Mouse (Mus musculus) heart, embryonic 10.5 days (tissue): Measurements from ENCODE around the gene Zc3h12a. TPM values are rescaled to one million over a fixed set of nuclear protein-coding genes. Genes with fewer than 3 reads are reported as not detected.

ENCODE experiments used
- DNase-seq: peaks from one replicate; pipeline ENCODE4 v3.0.0-alpha.2; 2017; ENCODE audit warnings: low spot score
- H3K27ac ChIP-seq: fragments of 300-500 bp; sonication (generic); 2 replicates; pipeline ENCODE4 v1.5.1; 2016; ENCODE audit warnings: mild to moderate bottlenecking
- H3K27me3 ChIP-seq: fragments of 300-500 bp; sonication (generic); 2 replicates; pipeline ENCODE4 v1.6.1; 2016; ENCODE audit warnings: mild to moderate bottlenecking; ENCODE audit not compliant: poor library complexity, insufficient read depth, severe bottlenecking
- H3K36me3 ChIP-seq: fragments of 300-500 bp; sonication (generic); 2 replicates; pipeline ENCODE4 v1.6.1; 2016; ENCODE audit warnings: mild to moderate bottlenecking, moderate library complexity
- H3K4me1 ChIP-seq: fragments of 300-500 bp; sonication (generic); 2 replicates; pipeline ENCODE4 v1.6.1; 2016; ENCODE audit warnings: mild to moderate bottlenecking
- H3K4me3 ChIP-seq: fragments of 300-500 bp; sonication (generic); 2 replicates; pipeline ENCODE4 v1.5.1; 2016; ENCODE audit warnings: mild to moderate bottlenecking, moderate library complexity
- H3K9me3 ChIP-seq: fragments of 300-500 bp; sonication (generic); 2 replicates; pipeline ENCODE4 v1.6.1; 2016; ENCODE audit warnings: mild to moderate bottlenecking, moderate library complexity
- WGBS: fragments of 180-500 bp; shearing (Covaris S2); methylation state at CpG from one replicate; pipeline ENCODE4 v1.1.7; 2016; 5-methylcytosine and 5-hydroxymethylcytosine counted together
- polyA plus RNA-seq: library from polyadenylated mRNA; unstranded; fragments of >200 nt; fragmentation: Nextera tagmentation; extraction: Ambion mirVana; gene quantifications from 2 replicates; pipeline ENCODE4 v1.2.1, GENCODE M21; 2016

The Zc3h12a gene
- polyA plus RNA-seq, 1 experiment from 2014 or later: 1.2 TPM

DNA sequence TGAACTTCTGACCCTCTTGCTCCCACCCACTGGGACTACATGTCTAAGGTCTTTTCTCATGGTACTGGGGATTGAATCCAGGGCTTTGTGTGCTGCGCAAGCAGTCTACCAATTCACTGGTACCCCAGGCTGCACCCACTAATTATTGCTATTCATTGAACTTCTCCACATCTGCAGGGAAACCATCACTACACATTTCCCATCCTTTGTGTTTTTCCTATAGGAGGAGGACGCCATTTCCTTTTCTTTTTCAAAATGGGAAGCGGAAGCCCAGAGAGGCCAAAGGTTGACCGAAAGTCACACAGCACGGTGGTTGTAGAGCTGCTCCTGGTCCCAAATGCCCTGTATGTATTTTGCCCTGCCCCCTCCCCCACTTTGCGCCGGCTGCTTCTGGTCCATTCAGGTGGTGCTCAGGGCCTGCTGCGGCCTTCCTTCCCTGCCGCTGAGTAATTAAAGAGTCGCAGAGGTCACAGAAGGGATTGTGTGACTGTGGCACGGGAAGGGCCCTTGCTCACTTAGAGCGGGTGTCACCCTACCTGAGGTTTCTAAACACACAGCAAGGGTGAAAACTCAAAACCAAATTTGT is 8.8 kb upstream of the Zc3h12a start:
- no peak overlapping the region for H3K27ac ChIP-seq
- H3K9me3 ChIP-seq: no peaks in the 10 kb centered on the region
- H3K4me3 ChIP-seq: no peak overlapping the region
- WGBS: 62% methylated on average over 12 of the region's 12 CpGs
- no peaks in the 10 kb centered on the region for H3K4me1 ChIP-seq
- H3K36me3 ChIP-seq: no peaks in the 10 kb centered on the region
- DNase-seq: no peak
- 0 out of 2 replicates have a peak, but pooled peaks cover 3% of the 10 kb centered on the region for H3K27me3 ChIP-seq

DNA sequence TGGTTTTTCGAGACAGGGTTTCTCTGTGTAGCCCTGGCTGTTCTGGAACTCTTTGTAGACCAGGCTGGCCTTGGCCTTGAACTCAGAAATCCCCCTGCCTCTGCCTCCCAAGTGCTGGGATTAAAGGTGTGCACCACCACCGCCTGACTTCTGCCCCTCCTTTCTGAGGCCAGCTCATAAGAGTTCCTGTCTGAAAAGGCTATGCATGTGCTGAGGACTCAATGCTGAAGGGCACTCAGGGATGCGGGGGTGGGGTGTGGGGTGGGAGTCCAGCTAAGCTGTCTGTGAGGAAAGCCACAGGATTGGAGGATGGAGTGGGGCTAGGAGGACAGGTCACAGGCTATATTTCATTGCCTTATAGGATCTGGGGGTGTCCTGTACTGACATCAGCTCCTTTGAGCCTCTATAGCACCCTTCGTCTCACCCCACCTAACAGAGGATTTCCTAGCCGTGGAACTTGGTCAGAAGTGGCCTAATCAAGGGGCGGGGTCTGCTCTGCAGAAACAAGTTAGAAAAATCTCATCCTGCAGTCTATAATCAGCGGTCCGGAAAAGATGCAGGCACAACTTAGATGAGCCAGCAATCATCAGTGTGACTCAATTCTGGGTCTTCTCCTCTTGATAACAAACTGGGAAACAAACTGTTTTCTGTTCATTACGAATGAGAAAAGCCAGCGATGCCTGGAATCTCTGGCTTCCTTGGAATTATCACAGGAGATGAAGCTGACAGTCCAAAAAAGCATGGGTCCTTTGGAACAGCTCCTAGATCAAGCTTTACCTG is 7.6 kb upstream of the Zc3h12a start:
- Histone ChIP-seq H3K36me3 (no peaks in the 10 kb centered on the region), H3K27ac (no peak overlapping the region), H3K4me1 (no peaks in the 10 kb centered on the region), H3K4me3 (no peak overlapping the region), H3K27me3 (0 out of 2 replicates have a peak, but pooled peaks cover 3% of the 10 kb centered on the region), H3K9me3 (no peaks in the 10 kb centered on the region)
- WGBS: 75% methylated on average over 10 of the region's 10 CpGs
- DNase-seq: no peak

DNA sequence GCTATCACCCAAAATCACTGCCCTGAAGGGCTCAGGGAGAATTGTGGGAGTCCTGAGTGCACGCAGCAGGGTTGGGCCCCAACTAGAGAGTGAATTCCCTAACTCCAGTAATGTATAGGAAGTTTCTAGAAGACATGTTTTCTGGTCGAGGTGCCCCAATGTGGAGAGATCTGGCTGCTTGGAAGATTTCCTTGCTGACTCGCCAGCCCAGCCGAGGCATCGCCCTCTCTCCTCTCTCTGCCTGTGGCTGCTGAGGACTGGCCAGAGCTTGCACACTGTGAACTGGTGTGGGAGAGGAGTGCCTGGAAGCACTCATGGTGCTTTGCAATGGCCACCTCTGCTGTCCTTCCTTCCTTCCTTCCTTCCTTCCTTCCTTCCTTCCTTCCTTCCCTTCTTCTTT is 7.0 kb upstream of the Zc3h12a start:
- DNase-seq: no peak
- Histone ChIP-seq H3K36me3 (no peaks in the 10 kb centered on the region), H3K27ac (no peak overlapping the region), H3K4me3 (no peak overlapping the region), H3K9me3 (no peaks in the 10 kb centered on the region), H3K4me1 (no peaks in the 10 kb centered on the region), H3K27me3 (0 out of 2 replicates have a peak, but pooled peaks cover 3% of the 10 kb centered on the region)
- 76% methylated on average over 5 of the region's 5 CpGs for WGBS

DNA sequence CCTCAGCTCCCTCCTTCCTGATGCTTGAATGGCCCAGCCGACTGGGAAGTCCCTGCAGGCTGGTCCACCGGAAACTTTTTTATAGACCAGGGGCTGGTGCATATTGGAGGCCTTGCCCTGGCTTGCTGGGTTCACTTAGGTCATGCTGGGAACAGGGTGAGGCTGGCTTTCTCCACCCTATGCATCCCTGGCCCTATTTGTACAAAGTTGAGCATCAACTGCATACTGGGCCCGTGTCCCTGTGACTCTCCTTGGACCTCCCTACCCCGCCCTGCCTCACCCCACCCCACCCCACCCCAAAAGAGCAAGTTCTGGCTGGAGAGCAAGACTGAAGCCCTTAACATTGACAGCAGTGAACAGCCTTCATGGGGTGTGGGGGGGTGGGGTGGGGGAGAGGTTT is 6.6 kb upstream of the Zc3h12a start:
- no peaks in the 10 kb centered on the region for H3K9me3 ChIP-seq
- no peak overlapping the region for H3K27ac ChIP-seq
- H3K4me3 ChIP-seq: no peak overlapping the region
- 0 out of 2 replicates have a peak, but pooled peaks cover 3% of the 10 kb centered on the region for H3K27me3 ChIP-seq
- no peaks in the 10 kb centered on the region for H3K4me1 ChIP-seq
- DNase-seq: no peak
- WGBS: 77% methylated on average over 4 of the region's 4 CpGs
- H3K36me3 ChIP-seq: no peaks in the 10 kb centered on the region

DNA sequence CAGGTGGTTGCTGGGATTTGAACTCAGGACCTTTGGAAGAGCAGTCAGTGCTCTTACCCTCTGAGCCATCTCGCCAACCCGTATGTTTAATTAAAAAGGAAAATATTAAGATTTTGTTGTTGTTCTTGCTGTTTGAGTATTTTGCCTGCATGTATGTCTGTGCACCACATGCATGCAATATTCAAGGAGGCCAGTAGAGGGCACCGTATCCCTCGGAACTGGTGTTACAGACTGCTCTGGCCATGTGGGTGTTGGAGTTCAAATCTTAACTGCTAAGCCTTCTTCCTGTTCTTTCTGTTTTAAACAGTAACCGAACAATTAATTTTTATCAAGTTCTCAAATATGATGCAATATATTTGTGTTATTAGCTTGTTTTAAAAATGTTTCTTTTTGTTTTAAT is 4.8 kb upstream of the Zc3h12a start:
- no peaks in the 10 kb centered on the region for H3K9me3 ChIP-seq

DNA sequence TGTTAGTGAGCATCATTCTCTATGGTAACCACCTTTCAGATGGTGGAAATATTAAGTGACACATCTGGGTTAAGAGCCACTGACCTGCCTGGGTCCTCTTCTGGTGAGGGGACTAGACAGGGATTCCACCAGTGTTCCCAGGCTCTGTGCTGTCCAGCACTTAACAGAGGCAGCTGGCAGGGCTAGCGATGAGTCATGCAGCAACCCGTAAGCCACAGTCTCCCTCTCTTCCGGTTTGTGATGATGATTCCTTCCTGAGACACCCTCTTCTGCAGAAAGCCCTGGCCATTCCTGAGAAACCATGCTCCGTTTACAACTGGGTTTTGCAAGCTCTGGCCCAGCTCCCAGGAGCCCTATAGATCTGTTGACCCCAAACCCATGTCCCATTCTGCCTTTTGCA is 3.9 kb upstream of the Zc3h12a start:
- H3K4me3 ChIP-seq: no peak overlapping the region
- DNase-seq: no peak
- H3K9me3 ChIP-seq: no peaks in the 10 kb centered on the region
- H3K27ac ChIP-seq: no peak overlapping the region
- peaks cover 9% of the 10 kb centered on the region; the same call in 1 of the 2 replicates for H3K27me3 ChIP-seq
- WGBS: 59% methylated on average over 4 of the region's 4 CpGs
- peaks cover 20% of the 10 kb centered on the region for H3K4me1 ChIP-seq
- H3K36me3 ChIP-seq: no peaks in the 10 kb centered on the region

More for the DNA sequence above, 4.8 kb upstream of the Zc3h12a start:
- no peak for DNase-seq
- Histone ChIP-seq H3K27ac (no peak overlapping the region), H3K36me3 (no peaks in the 10 kb centered on the region), H3K4me1 (peaks cover 11% of the 10 kb centered on the region), H3K27me3 (peaks cover 3% of the 10 kb centered on the region; the same call in 1 of the 2 replicates), H3K4me3 (no peak overlapping the region)
- 22% methylated on average over 5 of the region's 5 CpGs for whole genome bisulfite sequencing

DNA sequence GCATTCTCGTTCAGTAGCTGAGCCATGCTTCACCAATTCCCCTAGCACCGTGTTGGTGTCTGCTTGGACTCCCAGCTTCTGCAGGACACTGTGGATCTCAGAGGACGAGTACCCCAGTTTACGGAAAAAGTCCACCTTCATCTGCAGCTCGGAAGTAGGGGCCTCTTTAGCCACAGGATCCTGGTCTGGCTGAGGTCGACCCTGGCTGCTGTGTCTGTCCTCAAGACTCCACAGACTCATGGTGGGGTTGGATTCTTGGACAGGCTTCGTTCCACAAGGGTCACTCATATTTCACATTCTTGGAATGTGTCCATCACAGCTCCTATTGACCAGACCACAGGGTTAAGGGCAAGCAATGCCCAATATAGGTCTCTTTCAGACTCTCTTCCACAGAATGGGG is 879 bp downstream of the Zc3h12a start:
- H3K4me1 ChIP-seq: peaks cover 63% of the 10 kb centered on the region
- H3K27me3 ChIP-seq: peaks cover 13% of the 10 kb centered on the region; the same call in 1 of the 2 replicates
- no peaks in the 10 kb centered on the region for H3K9me3 ChIP-seq
- peak overlapping the region; percentile 83; the same call in 1 of the 2 replicates for H3K27ac ChIP-seq
- DNase-seq: no peak
- WGBS: 78% methylated on average over 7 of the region's 7 CpGs
- no peaks in the 10 kb centered on the region for H3K36me3 ChIP-seq
- H3K4me3 ChIP-seq: peak overlapping the region; percentile 84

DNA sequence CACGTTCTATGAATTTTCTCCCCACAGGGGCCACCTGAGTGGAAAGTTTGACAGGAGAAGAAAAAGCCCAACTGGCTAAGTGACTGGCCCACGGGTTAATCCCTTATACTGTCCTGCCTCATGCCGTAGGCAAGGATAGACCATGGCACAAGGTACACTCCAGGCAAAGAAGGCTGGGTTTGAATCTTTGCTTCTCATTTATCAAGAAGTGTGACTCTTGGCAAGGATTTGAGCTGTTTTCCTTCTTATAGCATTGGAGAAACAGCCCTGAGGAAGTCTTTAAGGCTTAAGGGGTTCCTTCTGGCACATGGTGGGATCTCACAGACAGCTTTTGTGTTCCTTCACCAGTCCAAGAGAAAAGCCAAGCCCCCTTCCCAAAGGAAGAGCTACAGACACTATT is 1.5 kb downstream of the Zc3h12a start:
- no peak for DNase-seq
- Histone ChIP-seq H3K4me3 (no peak overlapping the region), H3K27me3 (peaks cover 13% of the 10 kb centered on the region; the same call in 1 of the 2 replicates), H3K27ac (no peak overlapping the region), H3K9me3 (no peaks in the 10 kb centered on the region), H3K4me1 (peaks cover 63% of the 10 kb centered on the region), H3K36me3 (no peaks in the 10 kb centered on the region)
- WGBS: 89% methylated on average over 3 of the region's 3 CpGs

DNA sequence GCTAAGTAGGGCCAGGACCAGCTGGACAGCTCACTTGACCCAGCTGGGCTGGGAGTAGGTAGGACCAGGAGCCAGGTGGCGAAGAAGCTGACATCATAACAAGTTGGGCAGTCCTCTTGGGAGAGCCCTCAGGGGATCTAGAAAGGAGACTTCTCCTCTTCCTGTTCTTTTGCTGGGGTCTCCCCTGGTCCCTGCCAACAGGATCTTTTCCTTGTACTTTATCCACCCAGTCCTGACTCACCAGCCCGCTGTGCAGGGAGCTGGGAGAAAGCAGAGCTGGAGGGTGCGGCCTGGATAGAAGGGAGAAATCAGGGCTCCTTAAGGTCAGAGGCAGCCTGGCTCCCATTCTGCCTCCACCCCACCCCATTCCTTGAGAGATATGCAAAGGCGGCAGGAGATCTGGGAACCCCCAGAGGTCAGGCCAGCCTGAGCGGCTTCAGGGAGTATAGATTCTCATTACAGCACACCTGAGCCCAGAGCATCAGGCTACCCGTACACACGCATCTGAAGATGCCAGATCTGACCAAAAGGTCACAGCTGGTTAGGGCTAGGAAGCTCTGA is 2.2 kb downstream of the Zc3h12a start:
- Histone ChIP-seq H3K4me1 (peaks cover 63% of the 10 kb centered on the region), H3K27me3 (peaks cover 13% of the 10 kb centered on the region; the same call in 1 of the 2 replicates), H3K27ac (peak overlapping the region; percentile 78; the same call in 1 of the 2 replicates), H3K9me3 (no peaks in the 10 kb centered on the region), H3K36me3 (peaks cover 6% of the 10 kb centered on the region; the same call in 1 of the 2 replicates), H3K4me3 (no peak overlapping the region)
- WGBS: 73% methylated on average over 7 of the region's 7 CpGs
- no peak for DNase-seq

DNA sequence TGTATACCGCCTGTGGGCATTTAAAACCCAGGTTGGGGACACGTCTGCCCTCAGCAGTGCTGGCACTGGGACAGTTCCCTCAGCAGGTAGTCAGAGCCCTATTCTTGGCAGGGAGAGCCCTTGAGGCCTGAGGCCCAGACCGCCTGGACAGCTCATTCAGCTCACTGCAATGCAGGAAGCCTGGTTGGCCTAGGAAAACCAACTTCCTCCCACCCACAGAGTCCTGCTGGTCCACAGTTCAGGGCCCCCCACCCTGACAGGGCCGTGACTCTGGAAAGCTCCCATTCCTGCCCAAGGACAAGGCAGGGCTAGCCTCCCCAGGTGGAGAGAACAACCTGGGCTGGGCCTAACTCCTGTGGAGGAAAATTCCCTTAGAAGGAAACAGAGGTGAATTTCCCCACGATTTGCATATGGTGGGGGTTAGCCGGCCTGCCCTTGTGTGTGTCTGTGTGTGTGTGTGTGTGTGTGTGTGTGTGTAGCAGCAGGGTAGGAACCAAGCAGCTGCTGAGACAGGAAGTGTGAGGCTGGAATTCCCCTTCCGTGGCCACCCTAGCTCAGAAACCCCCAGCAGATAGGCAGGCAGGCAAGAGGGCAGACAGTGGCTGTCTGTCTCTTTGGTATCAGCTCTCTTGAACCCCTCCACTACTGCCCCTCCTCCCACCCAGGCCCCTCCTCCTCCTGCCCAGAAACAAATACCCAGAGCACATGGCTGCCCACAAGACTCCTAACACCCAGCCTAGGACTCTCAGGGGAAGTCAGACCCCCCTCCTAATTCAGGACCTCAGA is 3.0 kb downstream of the Zc3h12a start:
- H3K9me3 ChIP-seq: no peaks in the 10 kb centered on the region
- peak overlapping the region; percentile 78 for H3K27ac ChIP-seq
- peaks cover 63% of the 10 kb centered on the region for H3K4me1 ChIP-seq
- peaks cover 14% of the 10 kb centered on the region; the same call in 1 of the 2 replicates for H3K27me3 ChIP-seq
- H3K36me3 ChIP-seq: peaks cover 14% of the 10 kb centered on the region; the same call in 1 of the 2 replicates
- DNase-seq: no peak
- no peak overlapping the region for H3K4me3 ChIP-seq
- 33% methylated on average over 7 of the region's 7 CpGs for WGBS

DNA sequence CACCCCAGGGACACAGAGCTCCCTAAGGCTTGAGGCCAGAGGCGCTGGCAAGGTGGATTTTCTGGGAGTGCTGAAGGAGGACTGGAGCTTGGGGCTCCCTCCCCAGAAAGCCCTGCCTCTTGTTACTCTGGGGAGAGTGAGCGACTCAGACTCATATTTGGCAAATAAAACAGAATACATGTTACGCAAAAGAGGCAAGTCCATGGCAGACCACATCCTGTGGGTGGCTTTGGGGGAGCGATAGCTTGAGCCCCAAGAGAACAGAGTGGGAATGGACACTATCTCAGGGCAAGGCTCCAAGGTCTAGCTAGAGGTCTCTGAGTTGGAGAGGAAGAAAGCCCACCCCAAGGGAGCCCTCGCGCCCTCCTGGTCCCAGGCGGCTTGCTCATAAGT is 4.4 kb downstream of the Zc3h12a start:
- peak overlapping the region; percentile 72 for H3K27ac ChIP-seq
- WGBS: 76% methylated on average over 7 of the region's 7 CpGs
- no peak for DNase-seq
- H3K27me3 ChIP-seq: 0 out of 2 replicates have a peak, but pooled peaks cover 18% of the 10 kb centered on the region
- H3K4me1 ChIP-seq: peaks cover 66% of the 10 kb centered on the region
- H3K36me3 ChIP-seq: peaks cover 17% of the 10 kb centered on the region; the same call in 1 of the 2 replicates
- H3K9me3 ChIP-seq: no peaks in the 10 kb centered on the region
- H3K4me3 ChIP-seq: peak overlapping the region; percentile 35

DNA sequence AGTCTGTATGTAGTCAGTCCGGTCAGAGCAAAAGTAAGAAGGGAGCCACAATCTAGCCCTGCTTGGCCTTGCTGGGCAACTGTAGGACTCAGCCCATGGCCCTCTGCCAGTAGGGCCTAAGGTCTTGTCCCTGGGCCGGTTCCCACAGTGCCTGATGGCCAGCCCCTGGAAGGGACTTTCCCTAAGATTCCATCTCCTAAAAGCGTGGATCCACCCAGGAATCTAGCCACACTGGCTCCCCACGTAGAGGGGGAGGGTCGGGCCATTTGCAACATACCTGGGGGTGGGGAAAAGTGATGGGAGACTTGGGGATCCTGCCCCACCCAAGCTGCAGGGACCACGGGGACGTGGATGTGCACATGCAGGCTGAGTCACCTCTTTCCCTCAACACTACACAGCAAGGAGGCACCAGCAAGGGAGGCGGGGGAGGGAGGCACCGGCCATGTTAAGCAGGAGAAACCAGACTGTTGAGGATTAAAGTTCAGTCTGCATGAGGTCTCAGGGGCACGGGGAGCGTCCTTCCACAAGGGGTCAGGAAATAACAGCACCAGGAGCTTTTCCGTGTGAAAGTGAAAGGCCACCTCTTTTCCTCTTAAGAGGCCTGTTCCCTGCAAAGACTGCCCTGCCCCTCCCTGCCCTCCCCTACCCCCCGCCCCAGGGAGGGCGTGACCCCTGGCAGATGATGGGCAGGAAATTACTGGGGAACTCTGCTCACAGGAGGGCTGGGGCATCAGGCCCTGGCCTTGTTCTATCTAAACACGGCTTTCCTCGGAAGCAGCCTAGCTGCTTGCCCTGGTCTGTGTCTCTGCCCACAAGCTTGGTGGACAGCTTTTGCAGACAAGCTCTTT is 5.0 kb downstream of the Zc3h12a start:
- Histone ChIP-seq H3K4me1 (peaks cover 60% of the 10 kb centered on the region), H3K27me3 (0 out of 2 replicates have a peak, but pooled peaks cover 18% of the 10 kb centered on the region), H3K36me3 (peaks cover 17% of the 10 kb centered on the region; the same call in 1 of the 2 replicates), H3K27ac (peak overlapping the region; percentile 72), H3K9me3 (no peaks in the 10 kb centered on the region), H3K4me3 (peak overlapping the region; percentile 35)
- DNase-seq: no peak
- 19% methylated on average over 16 of the region's 16 CpGs for WGBS
